Mouse (Mus musculus) cerebellum, adult 18-20 months (tissue): ENCODE measurements at regions not wholly inside any gene's neighbourhood (a gene's known extent, or its start where the extent isn't known, plus 50 kb on each side); places are given as distances from the start of the nearest gene placed in this dataset.

Experiments used
- DNase-seq, 2 experiments: peaks; one replicate each; pipeline ENCODE4 v3.0.0; 2021

DNA sequence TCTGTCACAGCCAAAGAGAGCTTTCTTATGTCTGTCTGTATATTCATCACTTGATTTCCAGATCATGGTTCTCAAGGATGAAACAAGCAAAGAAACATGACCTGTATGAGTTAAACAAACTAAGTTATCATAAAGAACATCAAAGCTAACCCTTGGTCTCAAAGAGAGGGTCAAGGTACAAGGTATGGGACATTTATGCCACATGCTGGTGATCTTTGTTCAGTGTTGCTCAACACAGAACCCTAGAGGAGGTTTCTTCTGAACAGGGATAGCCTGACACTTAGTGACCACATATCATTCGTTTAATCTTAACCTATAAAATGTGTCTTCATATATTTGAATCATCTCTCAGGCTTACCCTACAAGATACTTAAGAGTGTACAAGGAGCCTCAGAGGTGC is 170.6 kb upstream of the Lrig3 start:
- DNase-seq = no peak

DNA sequence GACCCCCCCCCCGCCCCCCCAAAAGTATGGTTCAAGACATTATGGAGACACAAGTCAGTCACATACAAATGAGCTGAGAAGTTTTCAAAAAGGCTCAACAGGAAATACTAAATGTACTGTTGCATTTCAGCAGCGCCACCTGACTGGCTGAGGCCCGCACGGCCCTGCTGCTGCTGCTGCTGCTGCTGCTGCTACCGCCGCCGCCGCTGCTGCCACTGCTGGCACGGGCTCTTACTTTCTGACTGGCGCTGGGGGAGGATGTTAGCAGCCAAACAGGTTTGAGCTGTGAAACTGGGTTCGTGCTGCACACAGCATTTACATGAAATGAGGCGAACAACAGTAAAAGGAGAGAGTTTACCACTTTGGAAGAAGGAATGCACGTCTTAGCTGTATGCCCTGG is 167.3 kb upstream of the Lrig3 start:
- no peak for DNase-seq

DNA sequence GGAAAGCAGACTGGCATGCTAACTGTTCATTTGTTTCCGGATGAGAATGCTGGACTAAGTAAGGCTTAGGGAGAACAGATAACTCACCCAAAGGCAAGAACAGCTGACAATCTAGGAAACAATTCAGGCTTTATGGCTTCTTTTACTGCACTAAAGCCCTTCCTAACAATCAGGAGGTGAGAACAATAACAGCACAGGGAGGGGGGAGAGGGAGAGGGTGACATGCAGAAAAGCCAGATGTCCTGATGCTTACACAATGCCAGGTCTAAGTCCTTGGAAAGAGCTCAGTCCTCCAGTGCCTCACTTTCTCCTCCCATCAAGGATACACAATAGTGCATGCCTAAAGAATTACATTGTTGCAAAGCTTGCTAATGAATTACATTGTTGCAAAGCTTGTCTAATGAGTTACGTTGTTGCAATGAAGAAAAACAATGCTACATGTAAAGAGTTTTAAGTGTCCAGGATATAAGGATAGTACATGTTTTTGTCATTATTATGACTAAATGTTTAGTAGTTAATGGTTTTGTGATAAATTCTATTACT is 165.3 kb upstream of the Lrig3 start:
- DNase-seq = no peak

DNA sequence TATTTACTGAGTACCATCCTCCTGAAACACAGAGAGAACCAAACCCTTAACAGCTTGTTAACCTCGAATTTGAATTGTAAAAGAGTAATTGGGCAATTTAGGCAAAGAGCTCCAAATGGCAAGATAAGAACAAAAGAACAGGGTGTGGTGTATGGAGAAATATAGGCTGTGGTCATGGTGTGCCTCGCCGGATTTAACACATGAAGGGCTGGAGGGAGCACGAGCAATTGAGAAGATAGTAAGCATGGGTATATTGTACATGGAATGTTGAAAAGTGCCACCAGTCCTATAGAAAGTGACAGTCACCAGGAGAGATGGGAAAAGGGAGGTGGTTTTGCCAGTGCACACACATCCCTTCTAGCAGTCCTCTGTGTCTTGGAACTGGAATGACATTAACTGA is 164.5 kb upstream of the Lrig3 start:
- no peak for DNase-seq

DNA sequence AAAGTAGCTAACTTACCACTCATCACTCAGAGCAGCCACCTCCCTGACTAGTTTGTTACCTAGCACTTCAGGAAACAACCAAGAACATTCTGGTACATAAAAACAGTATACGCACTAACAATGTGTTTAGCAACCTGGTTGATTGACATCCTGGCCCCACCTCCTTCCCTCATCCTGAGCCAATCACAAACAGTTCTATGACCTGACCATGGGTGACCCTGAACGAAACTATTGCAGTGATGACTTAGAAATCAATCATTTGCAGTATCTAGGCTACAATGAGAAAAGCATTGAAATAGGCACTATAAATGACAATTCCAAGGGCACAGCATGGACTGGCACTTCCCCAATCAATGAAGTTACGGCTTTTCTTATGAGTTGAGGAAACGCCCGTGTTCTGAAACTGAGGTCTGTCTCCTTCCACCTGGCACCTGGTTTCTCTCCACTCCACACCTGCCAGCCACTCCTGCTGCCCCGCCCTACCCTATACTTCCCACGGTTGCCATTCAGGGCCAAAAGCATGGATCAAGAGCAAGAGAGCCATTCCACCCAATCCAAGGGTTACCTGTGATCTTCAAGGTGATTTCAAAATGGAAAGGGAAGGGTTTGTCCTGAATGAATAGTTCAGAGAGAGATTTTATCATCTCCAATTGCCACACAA is 162.9 kb upstream of the Lrig3 start:
- DNase-seq = no peak

DNA sequence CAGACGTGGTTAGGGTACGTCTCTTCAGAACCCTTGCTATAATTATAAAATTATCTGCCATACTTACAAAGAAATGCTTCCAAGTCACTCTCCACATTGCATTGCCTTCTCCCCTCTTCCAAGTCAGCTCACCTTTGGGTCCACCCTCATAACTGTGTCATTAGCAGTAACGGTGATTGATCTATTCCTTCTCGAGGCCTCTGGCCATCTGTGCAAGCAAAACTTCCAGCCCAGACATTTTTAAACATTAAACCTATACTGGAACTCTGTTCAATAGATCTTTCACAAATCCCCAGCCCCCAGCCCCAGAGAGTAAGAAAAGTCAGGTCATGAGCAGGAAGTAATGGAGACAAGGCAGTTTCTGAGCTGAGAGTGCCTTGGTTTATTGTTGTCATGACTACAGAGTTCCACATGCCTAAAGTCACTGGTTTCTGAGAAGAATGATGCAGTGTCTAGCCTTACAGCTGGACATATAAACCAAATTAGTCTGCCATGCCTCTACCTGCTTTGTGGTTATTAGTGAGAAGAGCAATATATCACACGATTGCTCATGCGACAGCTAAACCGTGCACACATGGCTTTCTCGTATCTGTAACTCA is 156.1 kb upstream of the Lrig3 start:
- DNase-seq = no peak

DNA sequence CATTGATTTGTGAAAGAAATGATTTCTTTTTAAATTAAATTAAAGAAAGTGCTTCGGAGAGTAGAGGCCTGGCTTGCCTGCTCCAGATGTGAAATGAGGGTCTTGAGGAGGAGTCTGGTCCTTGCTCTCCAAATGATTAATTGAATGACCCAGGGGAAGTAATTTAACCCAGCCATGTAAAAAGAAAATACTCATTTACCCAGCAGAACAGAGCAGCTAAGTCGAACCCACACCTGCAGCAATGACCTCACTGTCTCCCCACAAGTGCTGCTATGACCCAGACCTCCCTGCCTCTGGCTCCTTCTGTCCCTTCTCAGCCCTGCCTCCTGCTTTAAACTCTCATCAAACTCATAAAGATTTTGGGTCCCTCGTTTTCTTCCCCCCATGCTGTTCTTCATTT is 155.4 kb upstream of the Lrig3 start:
- DNase-seq = no peak

DNA sequence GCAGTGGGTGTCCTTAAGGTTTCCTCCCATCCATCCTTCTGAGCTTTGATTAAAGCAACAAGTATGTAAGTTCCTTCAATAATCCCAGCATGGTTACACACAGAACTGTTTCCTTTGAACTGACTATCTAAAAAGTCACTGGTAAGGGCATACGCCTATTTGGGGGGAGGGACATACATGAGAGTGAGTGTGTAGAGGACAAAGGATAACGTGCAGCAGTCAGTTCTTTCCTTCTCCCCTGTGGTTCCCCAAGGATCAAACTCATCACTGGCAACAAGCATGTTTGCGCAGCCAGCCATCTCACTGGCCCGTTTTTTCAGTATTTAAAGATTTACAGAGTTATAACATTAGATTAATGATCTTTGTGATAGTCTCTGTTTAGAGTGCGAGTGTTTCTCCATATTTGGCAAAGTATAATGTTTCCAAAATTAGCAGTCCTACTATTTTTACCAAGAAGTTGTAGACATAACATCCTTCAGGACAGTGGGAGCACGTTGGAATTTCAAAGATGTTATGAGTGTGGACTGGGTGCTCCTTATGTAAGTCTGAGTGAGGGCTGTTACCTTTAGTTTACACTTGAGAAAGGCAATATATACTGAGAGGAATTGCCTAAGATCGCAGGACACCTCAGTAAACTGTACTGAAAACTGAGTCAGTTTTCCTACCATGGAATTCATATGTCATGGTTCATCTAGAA is 151.6 kb upstream of the Lrig3 start:
- no peak for DNase-seq

DNA sequence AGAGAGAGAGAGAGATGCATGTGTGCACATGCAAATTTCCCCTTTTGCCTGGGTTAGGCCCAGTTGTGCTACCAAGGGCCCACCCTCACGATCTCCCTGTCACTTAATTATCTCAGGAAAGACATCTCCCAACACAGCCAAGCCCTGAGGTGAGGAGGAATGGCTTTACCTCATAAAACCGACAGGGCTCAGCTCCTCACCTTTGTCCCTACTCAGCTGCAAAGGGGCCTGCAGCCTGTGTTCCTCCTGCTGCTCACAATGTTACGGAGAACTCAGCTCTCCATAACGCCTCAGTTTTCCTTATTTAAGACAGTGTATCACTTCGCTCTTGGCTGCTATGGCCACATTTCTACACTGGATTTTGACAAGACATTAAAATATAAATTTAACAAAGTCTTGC is 133.8 kb upstream of the Lrig3 start:
- DNase-seq = no peak

DNA sequence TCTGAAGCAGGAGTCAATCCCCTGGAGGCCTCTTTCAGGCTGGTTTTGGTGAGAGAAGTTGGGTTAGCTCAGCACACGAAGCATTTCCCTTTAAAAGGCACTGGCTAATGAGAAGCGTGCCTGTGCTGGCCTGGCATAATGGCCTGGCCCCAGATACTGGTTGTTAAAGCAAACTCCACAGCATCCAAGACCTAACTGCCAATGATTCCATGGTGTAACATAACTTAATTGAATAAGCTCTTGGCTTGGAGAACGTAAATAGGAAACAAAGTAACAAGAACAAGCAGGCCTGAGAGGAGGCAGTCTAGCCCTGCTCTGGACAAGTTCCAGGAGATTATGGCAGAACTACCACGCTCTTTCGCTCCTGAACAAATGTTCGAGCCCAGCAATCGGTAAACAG is 133.2 kb upstream of the Lrig3 start:
- no peak for DNase-seq

DNA sequence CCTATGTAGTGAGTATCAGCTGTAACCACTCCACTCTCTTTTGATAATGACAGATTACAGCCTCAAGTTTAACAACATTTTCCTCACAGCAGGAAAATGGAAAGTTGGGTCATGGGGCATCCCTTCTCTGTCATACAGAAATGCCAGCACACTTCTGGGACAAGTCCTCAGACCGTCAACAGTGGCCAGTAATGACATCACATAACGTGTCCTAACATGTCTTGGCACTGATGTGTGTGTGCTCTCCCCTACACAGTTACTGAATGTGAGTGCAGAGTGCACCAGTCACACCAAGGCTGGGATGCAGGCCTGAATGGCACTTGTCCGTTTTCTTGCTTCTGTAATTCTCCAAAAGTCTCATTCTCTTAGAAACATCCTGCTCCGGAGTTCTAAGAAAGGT is 132.0 kb upstream of the Lrig3 start:
- no peak for DNase-seq

DNA sequence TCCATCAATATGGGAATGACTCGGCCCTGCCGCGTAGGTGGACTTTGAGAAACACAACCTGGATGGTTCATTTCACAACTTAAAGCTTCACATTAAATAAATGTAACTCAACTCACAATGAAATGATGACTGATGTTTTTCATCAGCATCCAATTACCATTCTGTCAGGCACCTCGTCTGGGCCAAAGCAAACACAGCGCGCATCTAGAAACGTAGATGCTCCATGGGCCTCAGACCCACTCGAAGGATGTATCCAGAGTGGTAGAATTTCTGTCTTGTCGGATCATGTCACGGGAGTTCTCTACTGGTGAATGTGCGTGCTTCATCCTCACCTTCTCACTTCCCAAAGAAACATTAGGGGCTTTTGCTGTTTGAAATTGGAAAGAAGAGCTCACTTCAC is 127.0 kb upstream of the Lrig3 start:
- no peak for DNase-seq

DNA sequence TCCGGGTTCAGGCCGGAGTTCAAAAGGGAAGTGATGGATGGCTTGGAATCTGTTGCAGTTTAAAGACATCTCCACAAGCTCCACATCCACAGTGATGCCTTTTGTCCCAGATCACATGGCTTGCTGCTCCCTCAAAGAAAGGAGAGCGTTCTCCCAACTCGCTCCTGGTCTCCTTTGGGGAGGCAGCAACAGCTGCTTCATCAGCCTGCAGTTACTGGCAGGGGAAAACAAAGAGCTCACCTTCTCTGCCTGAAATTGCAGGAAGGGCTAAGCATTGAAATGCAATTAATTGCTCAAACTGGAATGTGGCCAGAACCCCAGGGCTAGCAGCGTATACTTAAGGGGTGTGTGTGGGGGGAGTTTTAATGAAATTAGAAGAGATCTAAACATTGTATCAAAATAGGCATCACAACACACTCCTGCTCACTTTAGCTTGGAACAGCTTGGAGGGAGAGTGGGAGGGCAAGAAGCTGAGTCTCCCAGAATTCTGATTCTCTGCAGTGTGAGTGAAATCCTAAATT is 126.3 kb upstream of the Lrig3 start:
- DNase-seq = no peak

DNA sequence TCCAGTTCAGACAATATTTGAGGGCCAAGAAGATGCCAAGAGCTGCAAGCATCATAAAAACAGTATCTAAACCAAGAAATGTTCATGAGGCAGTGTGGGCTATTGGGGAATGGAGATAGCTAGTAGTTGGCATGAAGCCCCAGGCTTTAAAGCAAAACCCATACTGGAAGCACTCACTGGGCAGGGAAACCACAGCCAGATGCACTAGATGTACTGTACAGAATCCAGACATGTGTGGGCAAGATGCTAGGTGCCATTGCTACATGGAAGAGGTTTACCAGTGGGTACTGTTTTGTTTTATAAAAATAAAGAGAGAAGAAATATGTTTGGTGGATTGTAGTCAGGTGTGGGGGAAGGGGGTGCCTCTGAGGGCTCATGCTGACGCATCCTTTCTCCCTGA is 125.6 kb upstream of the Lrig3 start:
- DNase-seq = no peak

DNA sequence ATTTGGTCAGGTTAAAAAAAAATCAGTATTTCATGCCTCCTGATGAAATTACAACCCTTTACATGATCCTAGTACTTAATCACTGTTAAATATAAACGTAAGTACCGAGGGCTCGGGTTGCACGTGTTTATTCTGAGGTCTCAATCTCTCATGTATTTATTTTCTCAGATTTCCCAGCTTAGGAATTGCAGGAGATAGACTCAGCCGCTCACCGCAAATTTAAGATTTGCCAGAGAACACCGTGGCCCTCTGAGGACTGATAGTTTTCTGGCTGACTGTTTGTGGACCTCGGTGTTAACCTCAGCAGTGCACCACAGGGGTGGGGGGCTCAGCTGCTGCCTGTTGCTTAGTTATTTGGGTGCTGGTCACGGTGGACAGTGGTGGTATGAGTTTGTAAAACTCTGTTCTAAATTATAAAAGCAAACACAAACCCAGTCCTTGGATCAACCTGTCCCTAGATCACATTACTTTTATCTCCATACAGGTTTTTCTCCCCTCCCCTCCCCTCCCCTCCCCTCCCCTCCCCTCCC is 121.6 kb upstream of the Lrig3 start:
- DNase-seq = no peak

DNA sequence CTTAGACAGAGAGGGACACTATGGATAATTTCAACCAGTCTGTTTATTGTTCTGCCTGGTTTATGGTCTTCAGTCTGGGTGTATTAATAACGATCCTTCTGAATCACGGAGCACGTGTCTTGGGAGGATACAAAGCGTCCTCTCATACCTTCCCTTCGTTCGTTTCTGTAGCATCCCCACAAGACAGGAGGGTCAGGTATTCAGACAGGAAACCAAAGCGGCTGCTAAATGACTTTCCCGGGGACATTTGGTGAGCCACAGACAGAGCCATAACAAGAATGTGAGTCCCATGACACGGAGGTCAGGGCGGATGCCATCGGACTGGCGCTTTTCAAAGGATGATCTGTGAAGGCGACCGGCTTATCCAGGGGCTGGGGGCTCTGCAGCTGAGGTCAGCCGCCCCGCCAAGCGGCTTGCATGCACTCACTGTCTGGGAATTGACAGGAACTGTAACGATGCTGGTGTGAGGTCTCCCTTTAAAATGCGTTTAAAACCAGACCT is 120.9 kb upstream of the Lrig3 start:
- DNase-seq = no peak

DNA sequence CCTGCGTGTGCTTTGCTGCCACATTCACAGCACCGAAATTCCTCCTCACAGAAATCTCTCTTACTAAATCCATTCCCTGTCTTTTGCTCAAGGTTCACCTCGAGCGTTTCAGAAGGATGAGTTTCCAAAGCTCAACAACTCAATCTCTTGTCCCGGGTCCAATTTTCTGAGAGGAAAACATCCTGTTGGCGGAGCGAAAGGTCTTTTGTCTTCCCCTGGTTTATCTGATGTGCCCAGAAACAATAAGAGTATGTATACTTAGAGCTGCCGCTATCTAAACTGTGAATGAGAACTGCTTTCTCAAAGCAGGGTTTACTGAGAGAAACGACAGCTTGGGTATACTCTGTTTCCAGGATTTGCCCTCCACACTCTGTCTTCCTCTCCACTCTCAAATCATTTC is 115.6 kb upstream of the Lrig3 start:
- no peak for DNase-seq

DNA sequence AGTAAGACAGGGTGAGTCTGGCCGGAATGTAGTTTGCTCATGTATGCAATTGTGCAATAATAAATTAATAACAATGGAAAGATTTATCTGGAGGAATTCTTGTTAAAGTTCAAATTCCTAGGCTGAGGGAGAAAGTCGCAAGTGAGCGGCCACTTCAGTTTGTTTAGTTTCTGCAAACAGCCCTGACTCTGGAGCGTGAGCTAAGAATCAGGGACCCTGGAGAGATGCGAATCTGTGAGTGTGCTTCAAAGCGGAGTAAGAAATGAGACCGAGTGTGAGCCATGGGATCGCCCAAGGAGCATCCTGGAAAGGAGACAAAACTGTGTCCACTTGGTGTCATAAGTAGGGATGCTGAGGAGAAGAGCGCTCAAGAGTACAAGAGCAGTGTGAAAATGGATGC is 104.2 kb upstream of the Lrig3 start:
- DNase-seq = no peak

DNA sequence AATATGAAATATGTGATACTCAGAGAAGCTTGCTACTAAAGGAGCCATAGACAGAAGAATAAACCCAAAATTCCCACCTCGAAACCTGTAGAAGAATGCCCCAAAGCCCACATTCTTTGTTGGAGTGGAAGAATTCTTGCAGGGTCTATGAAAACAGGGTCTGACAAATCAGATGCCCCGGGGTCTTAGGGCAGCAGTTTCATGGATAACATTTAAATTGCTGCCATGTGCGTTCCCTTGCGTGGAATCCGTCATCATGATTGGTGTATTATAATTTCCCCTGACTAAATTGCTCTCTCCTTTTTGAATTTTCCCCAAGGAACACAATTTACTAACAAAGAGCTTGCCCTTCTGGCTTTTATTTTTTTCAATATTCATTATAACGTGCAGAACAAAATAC is 99.6 kb upstream of the Lrig3 start:
- no peak for DNase-seq

DNA sequence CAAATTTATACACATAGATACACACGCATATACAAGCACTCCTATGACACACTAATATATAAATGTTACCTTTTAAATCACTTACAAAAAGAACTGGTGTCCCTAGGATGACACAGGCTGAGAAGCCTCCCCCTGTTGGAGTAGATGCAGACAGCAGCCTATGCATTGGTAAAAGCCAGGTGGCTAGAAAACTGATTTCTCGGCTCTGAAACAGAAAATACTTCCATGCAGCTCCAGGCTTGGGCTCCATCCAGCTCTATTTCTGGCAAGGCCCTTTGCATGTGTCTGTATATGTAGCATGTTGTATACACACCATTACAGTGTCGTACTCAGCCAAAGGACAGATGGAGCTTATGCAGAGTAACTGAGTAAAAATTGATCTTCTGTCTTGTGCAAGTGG is 81.4 kb upstream of the Lrig3 start:
- no peak for DNase-seq

DNA sequence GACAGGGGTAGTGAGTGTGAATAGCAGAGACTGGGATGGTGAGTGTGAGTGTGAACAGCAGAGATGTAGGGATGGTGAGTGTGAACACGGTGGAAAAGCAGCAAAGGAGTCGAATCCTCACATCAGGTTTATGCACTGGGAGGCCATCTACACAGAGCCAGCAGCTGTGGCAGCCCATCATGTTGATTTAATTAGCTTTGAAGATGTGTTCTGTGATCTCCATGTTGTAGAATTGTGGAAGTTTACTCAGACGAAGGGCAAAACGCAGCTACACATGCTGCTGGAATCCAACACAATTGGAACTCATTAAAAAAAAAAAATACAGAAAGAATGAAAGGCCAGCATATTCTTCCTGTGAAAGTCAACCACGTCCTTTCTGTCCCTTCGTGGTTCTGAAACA is 80.2 kb upstream of the Lrig3 start:
- no peak for DNase-seq

DNA sequence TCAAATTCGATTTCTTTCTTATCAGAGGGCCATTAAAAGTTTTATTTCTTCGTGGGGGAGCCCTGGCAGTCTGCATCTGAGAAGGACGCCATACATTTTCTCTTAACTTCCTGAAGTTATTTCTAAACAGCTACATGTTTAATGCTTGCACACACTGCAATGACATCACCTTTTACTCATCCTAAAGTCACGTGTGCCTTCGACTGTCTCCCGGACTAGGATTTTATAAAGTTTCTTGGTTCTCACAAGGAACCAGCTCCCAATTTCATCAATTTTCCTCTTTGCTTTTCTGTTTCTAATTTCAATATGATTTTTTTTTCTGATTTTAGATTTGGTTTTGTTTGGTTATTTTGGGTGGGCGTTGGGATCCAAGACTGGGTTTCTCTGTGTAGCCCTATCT is 73.8 kb upstream of the Lrig3 start:
- no peak for DNase-seq

DNA sequence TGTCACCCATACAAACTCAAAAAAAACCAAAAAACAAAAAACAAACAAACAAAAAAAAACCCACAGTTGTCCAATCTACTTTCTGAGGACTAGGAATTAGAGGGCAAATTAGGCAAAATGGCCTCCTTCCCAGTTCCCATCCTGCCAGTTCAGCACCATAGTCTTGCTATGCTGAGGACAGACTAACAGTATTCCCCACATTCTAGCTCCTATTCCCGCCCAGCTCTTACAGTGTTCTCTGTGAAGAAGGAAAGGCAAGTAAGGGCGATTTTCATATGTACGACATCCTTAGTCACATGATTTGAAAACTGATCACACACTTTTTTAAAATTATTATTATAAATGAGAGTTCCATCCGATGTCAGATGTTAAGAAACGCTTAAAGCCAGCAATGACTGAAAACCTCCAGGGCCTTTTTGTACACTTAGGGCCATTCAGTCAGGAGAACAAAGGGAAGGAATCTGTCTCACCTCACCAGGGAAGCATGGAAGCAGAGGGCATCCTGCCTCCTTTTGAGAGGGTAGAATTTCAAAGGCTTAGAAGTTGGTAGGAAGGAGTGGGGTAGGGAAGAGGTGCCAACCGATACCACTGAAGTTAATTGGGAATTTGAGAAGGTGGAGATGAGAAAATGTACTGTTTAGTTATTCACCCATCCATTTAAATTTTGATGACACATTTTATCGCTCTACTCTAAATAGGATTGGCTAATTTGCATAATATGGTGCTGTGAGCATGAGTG is 70.1 kb upstream of the Lrig3 start:
- DNase-seq = no peak
